8 mouse cellular contexts compared by ENCODE assay signal in genomic region chr2:122375391-122375991, GRCm38 (mm10). TPM values are rescaled to one million over a fixed set of nuclear protein-coding genes. Genes with fewer than 3 reads are reported as not detected.
A peak's percentile ranks its signal among the peaks of the same experiment; 100 is the strongest.
DNase-seq lines count a peak whose midpoint lies in the region; ATAC-seq and TF ChIP-seq lines count a peak whose summit lies in the region.

No protein-coding gene starts in this region.

- ATAC-seq in forebrain, embryonic 11.5 days (replicated peaks; ENCODE audit: low FRiP score): peak; percentile 79
- ATAC-seq in heart, postnatal 0 days (ENCODE audit: insufficient read depth, low read depth): peak; percentile 85
- ATAC-seq in liver, embryonic 16.5 days (ENCODE audit: low read depth): peak; percentile 63
- peak; percentile 86 for ATAC-seq in neural tube, embryonic 13.5 days (ENCODE audit: low read depth)

- peak overlapping the region; percentile 56 for H3K4me3 ChIP-seq in forebrain, embryonic 11.5 days (ENCODE audit: low read depth, low read length)
- peak overlapping the region; percentile 74 for H3K4me3 ChIP-seq in heart, postnatal 0 days (ENCODE audit: low read depth, low read length)
- peak overlapping the region; percentile 72 for H3K4me3 ChIP-seq in liver, embryonic 16.5 days (ENCODE audit: low read depth, low read length)
- H3K4me3 ChIP-seq in neural tube, embryonic 13.5 days: peak overlapping the region; percentile 73
- H3K4me3 ChIP-seq in testis, adult 2 months (ENCODE audit: control insufficient read depth, low read depth, low read length): peak overlapping the region; percentile 85

- no peaks in the 10 kb centered on the region for H3K4me1 ChIP-seq in forebrain, embryonic 11.5 days (replicated peaks; ENCODE audit: control insufficient read depth, insufficient read depth, low read length)
- peaks cover 5% of the 10 kb centered on the region; the same call in 1 of the 2 replicates for H3K4me1 ChIP-seq in heart, postnatal 0 days (ENCODE audit: control insufficient read depth, insufficient read depth)
- H3K4me1 ChIP-seq in liver, embryonic 16.5 days (ENCODE audit: control insufficient read depth, low read depth, low read length): peaks cover 16% of the 10 kb centered on the region
- peaks cover 10% of the 10 kb centered on the region for H3K4me1 ChIP-seq in neural tube, embryonic 13.5 days (replicated peaks)
- peaks cover 12% of the 10 kb centered on the region for H3K4me1 ChIP-seq in testis, adult 2 months (ENCODE audit: control insufficient read depth, insufficient read depth, low read length)

- no peaks in the 10 kb centered on the region for H3K9me3 ChIP-seq in forebrain, embryonic 11.5 days (ENCODE audit: control insufficient read depth, low read length)
- no peaks in the 10 kb centered on the region for H3K9me3 ChIP-seq in heart, postnatal 0 days (replicated peaks; ENCODE audit: control insufficient read depth, low read length)
- no peaks in the 10 kb centered on the region for H3K9me3 ChIP-seq in liver, embryonic 16.5 days (replicated peaks; ENCODE audit: control insufficient read depth, low read length)
- H3K9me3 ChIP-seq in neural tube, embryonic 13.5 days: no peaks in the 10 kb centered on the region

- TF ChIP-seq EP300 in heart, postnatal 0 days (IDR thresholded peaks at IDR 0.05; ENCODE audit: low read depth): no peak

- no peak for TF ChIP-seq POLR2A in testis, adult 2 months (IDR thresholded peaks at IDR 0.05; ENCODE audit: control insufficient read depth, low read depth, low read length)

- peak; percentile 97 for DNase-seq in CD8-positive naive resting alpha-beta T cell, adult 2 months (ENCODE audit: low read depth in 2 of 2, low spot score in 2 of 2)
- DNase-seq in c-Kit-positive CD71-negative TER-119-negative erythroid progenitor cells, embryonic 14.5 days (ENCODE audit: low read depth): peak; percentile 97
- peak; percentile 95 for DNase-seq in forebrain, embryonic 11.5 days (ENCODE audit: low spot score)
- DNase-seq in heart, postnatal 0 days (ENCODE audit: low spot score): peak; percentile 96
- DNase-seq in kidney, postnatal 4 days: peak; percentile 91 to 96

- H3K27me3 ChIP-seq in forebrain, embryonic 11.5 days (ENCODE audit: control insufficient read depth, insufficient read depth, low read length): no peaks in the 10 kb centered on the region
- H3K27me3 ChIP-seq in heart, postnatal 0 days (ENCODE audit: control insufficient read depth, insufficient read depth, low read length): no peaks in the 10 kb centered on the region
- peaks cover 3% of the 10 kb centered on the region; the same call in 1 of the 2 replicates for H3K27me3 ChIP-seq in liver, embryonic 16.5 days (ENCODE audit: control insufficient read depth, insufficient read depth, low read depth, low read length)
- no peaks in the 10 kb centered on the region for H3K27me3 ChIP-seq in neural tube, embryonic 13.5 days
- H3K27me3 ChIP-seq in testis, adult 2 months (ENCODE audit: control insufficient read depth, insufficient read depth, low read length): no peaks in the 10 kb centered on the region

- H3K27ac ChIP-seq in forebrain, embryonic 11.5 days (ENCODE audit: low read depth, low read length): peak overlapping the region; percentile 73
- H3K27ac ChIP-seq in heart, postnatal 0 days (ENCODE audit: low read depth): peak overlapping the region; percentile 87
- H3K27ac ChIP-seq in liver, embryonic 16.5 days (ENCODE audit: low read length): peak overlapping the region; percentile 80
- H3K27ac ChIP-seq in neural tube, embryonic 13.5 days (replicated peaks): peak overlapping the region; percentile 87
- H3K27ac ChIP-seq in testis, adult 2 months (ENCODE audit: control insufficient read depth, insufficient read depth, low read depth, low read length): peak overlapping the region; percentile 51

- no peaks in the 10 kb centered on the region for H3K36me3 ChIP-seq in forebrain, embryonic 11.5 days (ENCODE audit: control insufficient read depth, insufficient read depth, low read length)
- no peaks in the 10 kb centered on the region for H3K36me3 ChIP-seq in heart, postnatal 0 days (replicated peaks; ENCODE audit: control insufficient read depth, insufficient read depth, low read length)
- H3K36me3 ChIP-seq in liver, embryonic 16.5 days (ENCODE audit: control insufficient read depth, insufficient read depth): no peaks in the 10 kb centered on the region
- no peaks in the 10 kb centered on the region for H3K36me3 ChIP-seq in neural tube, embryonic 13.5 days
- H3K36me3 ChIP-seq in testis, adult 2 months (ENCODE audit: control insufficient read depth, insufficient read depth, low read length): no peaks in the 10 kb centered on the region

- H3K9ac ChIP-seq in forebrain, embryonic 11.5 days (ENCODE audit: low read length): peak overlapping the region; percentile 61
- H3K9ac ChIP-seq in heart, postnatal 0 days (replicated peaks; ENCODE audit: low read depth, low read length): peak overlapping the region; percentile 68
- peak overlapping the region; percentile 72 for H3K9ac ChIP-seq in liver, embryonic 16.5 days (ENCODE audit: low read depth, low read length)
- peak overlapping the region; percentile 78 for H3K9ac ChIP-seq in neural tube, embryonic 13.5 days

- TF ChIP-seq CTCF in heart, postnatal 0 days (IDR thresholded peaks at IDR 0.05; ENCODE audit: low read depth): no peak
- no peak for TF ChIP-seq CTCF in testis, adult 2 months (IDR thresholded peaks at IDR 0.05; ENCODE audit: control insufficient read depth, insufficient read depth, insufficient replicate concordance, low read depth, low read length)

- peak overlapping the region; percentile 80 for H3K4me2 ChIP-seq in forebrain, embryonic 11.5 days (ENCODE audit: low read depth, low read length, severe bottlenecking)
- H3K4me2 ChIP-seq in heart, postnatal 0 days (ENCODE audit: low read depth, low read length): peak overlapping the region; percentile 90
- peak overlapping the region; percentile 98 for H3K4me2 ChIP-seq in liver, embryonic 16.5 days (ENCODE audit: low read depth, low read length)
- peak overlapping the region; percentile 93 for H3K4me2 ChIP-seq in neural tube, embryonic 13.5 days

- under 1% methylated on average over 32 of the region's 32 CpGs for WGBS in forebrain, embryonic 11.5 days
- WGBS in heart, postnatal 0 days: 0% methylated on average over 32 of the region's 32 CpGs
- WGBS in liver, embryonic 16.5 days (ENCODE audit: insufficient replicate concordance): under 1% methylated on average over 32 of the region's 32 CpGs
- under 1% methylated on average over 32 of the region's 32 CpGs for WGBS in neural tube, embryonic 13.5 days

RNA-seq across cellular contexts. Expression of gene Shf, which starts 6.5 kb away (rescaled TPM):
- 5.2 and 6.9 TPM in 2 replicates for polyA plus RNA-seq in forebrain, embryonic 11.5 days (2014; fragmentation: Nextera tagmentation; extraction: Ambion mirVana)
- 9.1 and 27.0 TPM in 2 replicates for total RNA-seq in heart, postnatal 0 days (2014; rRNA removed; ENCODE audit: low replicate concordance)
- 1.1 and 1.3 TPM in 2 replicates for polyA plus RNA-seq in heart, postnatal 0 days (2015; fragmentation: Nextera tagmentation; extraction: Ambion mirVana)
- 0.89 and 1.3 TPM in 2 replicates for polyA plus RNA-seq in liver, embryonic 16.5 days (2015; fragmentation: Nextera tagmentation; extraction: Ambion mirVana)
- 12.7 and 17.2 TPM in 2 replicates for polyA plus RNA-seq in neural tube, embryonic 13.5 days (2015; fragmentation: Nextera tagmentation; extraction: Ambion mirVana)
- 16.7 and 19.4 TPM in 2 replicates for polyA plus RNA-seq in testis, adult 2 months (2012; rRNA removed)

RNA-seq across cellular contexts. Expression of gene Slc28a2, which starts 50.8 kb away (rescaled TPM):
- polyA plus RNA-seq in forebrain, embryonic 11.5 days (2014; fragmentation: Nextera tagmentation; extraction: Ambion mirVana): not detected in 2 replicates
- 5.4 and 5.8 TPM in 2 replicates for total RNA-seq in heart, postnatal 0 days (2014; rRNA removed; ENCODE audit: low replicate concordance)
- polyA plus RNA-seq in heart, postnatal 0 days (2015; fragmentation: Nextera tagmentation; extraction: Ambion mirVana): 6.7 and 7.6 TPM in 2 replicates
- polyA plus RNA-seq in liver, embryonic 16.5 days (2015; fragmentation: Nextera tagmentation; extraction: Ambion mirVana): 1.6 and 2.3 TPM in 2 replicates
- 0.11 TPM in 1 of 2 replicates, not detected in the other for polyA plus RNA-seq in neural tube, embryonic 13.5 days (2015; fragmentation: Nextera tagmentation; extraction: Ambion mirVana)
- 0.20 and 0.26 TPM in 2 replicates for polyA plus RNA-seq in testis, adult 2 months (2012; rRNA removed)

Comparison
In these comparisons a context has a peak if more than half of its experiments do, and no peak if none do; other contexts are left out.
1. Peak in every context shown above with its lines: DNase-seq, ATAC-seq, H3K4me3 ChIP-seq and H3K27ac ChIP-seq.